Mouse (Mus musculus) C2C12 (cell line): ENCODE data around the gene Opn1sw. TPM values are rescaled to one million over a fixed set of nuclear protein-coding genes. Genes with fewer than 3 reads are reported as not detected.

Experiments
- H3K27me3 ChIP-seq: one replicate; pipeline ENCODE4 v1.6.1; 2011; ENCODE audit not compliant: control insufficient read depth, insufficient read depth, insufficient read length
- H3K36me3 ChIP-seq: one replicate; pipeline ENCODE4 v1.6.1; 2011; ENCODE audit not compliant: control insufficient read depth, insufficient read depth
- H3K4me3 ChIP-seq: one replicate; pipeline ENCODE4 v1.5.1; 2011; ENCODE audit warnings: mild to moderate bottlenecking, control low read depth; ENCODE audit not compliant: poor library complexity, insufficient read depth, severe bottlenecking
- H3K79me2 ChIP-seq: one replicate; pipeline ENCODE4 v1.6.1; 2011; ENCODE audit not compliant: control insufficient read depth, insufficient read depth
- H3K79me3 ChIP-seq: one replicate; pipeline ENCODE4 v1.6.1; 2011; ENCODE audit warnings: low read depth, control low read depth
- H3ac ChIP-seq: one replicate; pipeline ENCODE3; 2011; ENCODE audit warnings: low read depth; ENCODE audit not compliant: control insufficient read depth, insufficient read length
- CEBPB ChIP-seq: IDR thresholded peaks from one replicate; pipeline ENCODE4 v1.6.1; 2011; ENCODE audit warnings: low read depth, mild to moderate bottlenecking, control low read depth, moderate library complexity
- CTCF ChIP-seq: IDR thresholded peaks from one replicate; pipeline ENCODE4 v1.5.1; 2011; ENCODE audit not compliant: control insufficient read depth, insufficient read depth, insufficient read length
- FOSL1 ChIP-seq: IDR thresholded peaks from one replicate; pipeline ENCODE4 v1.8.0; 2011; ENCODE audit warnings: mild to moderate bottlenecking, low read length; ENCODE audit not compliant: poor library complexity, insufficient read depth, severe bottlenecking
- MAX ChIP-seq: IDR thresholded peaks from one replicate; pipeline ENCODE4 v1.6.1; 2011; ENCODE audit warnings: mild to moderate bottlenecking, control low read depth
- MYOD1 ChIP-seq: IDR thresholded peaks from one replicate; pipeline ENCODE4 v1.6.1; 2011; ENCODE audit warnings: low read depth; ENCODE audit not compliant: control insufficient read depth, insufficient read length
- MYOG ChIP-seq: IDR thresholded peaks from one replicate; pipeline ENCODE4 v1.6.1; 2011; ENCODE audit not compliant: control insufficient read depth, insufficient read length; ENCODE audit errors: extremely low read depth
- USF1 ChIP-seq: IDR thresholded peaks from one replicate; pipeline ENCODE4 v1.6.1; 2011; ENCODE audit warnings: low read depth, mild to moderate bottlenecking, control low read depth, moderate library complexity
- long read RNA-seq, 2 experiments: library from polyadenylated mRNA; unstranded; transcript quantifications; one replicate each; pipeline ENCODE4 v2.0.0; 2019 to 2020
- polyA plus RNA-seq: library from polyadenylated mRNA; unstranded; fragments of >200 nt; fragmentation: generic; extraction: Trizol; gene quantifications from one replicate; pipeline ENCODE4 v1.2.1, GENCODE M21; 2012; ENCODE audit warnings: missing spikeins

Opn1sw gene
- polyA plus RNA-seq = 0.06 TPM
- long read RNA-seq, experiment 1 = 0 reads
- long read RNA-seq, experiment 2 = 0 reads

DNA sequence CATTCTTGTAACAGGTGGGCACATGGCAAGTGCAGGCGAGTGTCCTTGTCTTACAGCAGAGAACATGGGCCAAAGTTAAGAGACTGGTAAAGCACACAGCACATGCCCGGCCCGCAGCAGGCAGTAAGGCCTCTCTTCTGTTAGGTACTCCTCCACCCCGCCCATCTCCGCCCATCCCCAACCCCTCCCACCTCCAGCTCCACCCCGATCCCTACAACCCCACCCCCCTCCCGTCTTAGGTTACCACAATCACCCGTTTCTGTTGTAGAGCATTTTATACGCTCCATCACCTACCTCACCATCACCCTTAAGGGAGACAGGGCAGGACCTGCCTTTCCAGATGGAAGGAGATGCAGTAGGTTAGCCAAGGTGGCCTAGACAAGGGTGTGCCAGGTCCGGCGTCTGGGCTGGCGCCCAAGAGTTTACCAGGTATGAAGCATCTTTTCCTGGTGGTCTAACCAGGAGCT is at the start of gene Opn1sw:
Opn1sw (minus strand) TSS at position 417 of the 467 bp plus-strand sequence.
- peak within 1 kb of the TSS; percentile 39 for H3K4me3 ChIP-seq
- peak within 1 kb of the TSS; percentile 65 for H3ac ChIP-seq
- no peaks in the 10 kb centered on the region for H3K36me3 ChIP-seq
- H3K27me3 ChIP-seq = no peaks in the 10 kb centered on the region
- H3K79me2 ChIP-seq = no peaks in the 10 kb centered on the region
- TF ChIP-seq MYOD1 = no peak
- no peak for TF ChIP-seq MYOG
- no peak for TF ChIP-seq USF1
- no peak for TF ChIP-seq MAX
- TF ChIP-seq CEBPB = no peak
- TF ChIP-seq FOSL1 = no peak
- TF ChIP-seq CTCF = no peak
- no peaks in the 10 kb centered on the region for H3K79me3 ChIP-seq

DNA sequence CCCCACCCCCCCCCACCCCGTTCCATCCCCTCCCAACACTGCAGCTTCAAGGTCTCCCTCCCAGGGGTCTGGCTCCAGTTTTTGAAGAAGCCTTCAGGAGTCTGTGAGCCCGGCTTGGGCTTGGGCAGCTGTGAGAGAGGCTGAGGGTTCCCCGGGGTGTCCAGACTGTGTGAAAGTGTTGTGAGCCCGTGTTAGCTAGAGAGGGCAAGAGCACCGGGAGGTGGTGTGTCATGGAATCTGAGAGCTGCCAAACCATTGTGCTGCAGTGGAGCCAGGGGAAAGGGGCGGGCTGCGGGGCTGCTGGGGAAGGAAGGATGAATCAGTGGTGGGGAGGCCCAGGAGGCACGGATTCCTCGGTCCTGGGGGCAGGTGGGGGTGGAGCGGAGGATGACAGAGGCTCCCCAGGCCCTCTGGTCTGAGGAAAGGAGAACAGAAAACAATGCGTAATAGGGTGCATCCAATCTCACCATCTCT is 48.2 kb upstream of the Opn1sw start:
- TF ChIP-seq CTCF (no peak), MAX (no peak)

DNA sequence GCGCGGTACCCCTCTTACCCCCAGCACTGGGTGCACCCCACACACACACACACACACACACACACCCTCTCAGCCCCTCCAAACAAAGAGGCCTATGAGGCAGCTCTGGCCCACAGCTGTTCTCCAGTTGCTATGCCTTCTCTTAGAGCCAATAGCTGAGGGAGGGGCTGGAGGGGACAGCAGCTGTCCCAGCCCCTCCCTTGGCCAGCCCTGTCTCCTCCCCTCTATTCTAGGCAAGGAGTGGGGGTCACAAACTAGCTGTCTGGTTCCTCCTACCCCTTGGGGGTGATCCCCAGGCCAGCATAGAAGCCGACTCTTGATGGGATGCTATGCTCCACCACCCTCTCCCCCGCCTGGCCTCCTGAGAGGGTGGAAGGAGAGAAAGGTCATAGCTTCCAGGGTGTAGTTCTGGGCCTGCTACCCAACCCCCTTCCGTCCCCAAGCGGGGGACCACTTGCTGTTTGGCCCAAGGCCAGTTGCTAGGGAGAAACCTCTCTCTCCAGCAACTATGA is 47.7 kb upstream of the Opn1sw start:
- peaks cover 22% of the 10 kb centered on the region for H3K79me3 ChIP-seq
- H3K36me3 ChIP-seq = peaks cover 36% of the 10 kb centered on the region
- peak overlapping the region; percentile 64 for H3ac ChIP-seq
- H3K79me2 ChIP-seq = peaks cover 47% of the 10 kb centered on the region
- H3K27me3 ChIP-seq = no peaks in the 10 kb centered on the region
- TF ChIP-seq MYOG (no peak), FOSL1 (no peak), CTCF (no peak), MAX (peak; percentile 12), MYOD1 (peak; percentile 39)
- peak overlapping the region; percentile 64 for H3K4me3 ChIP-seq

More for the DNA sequence above, 48.2 kb upstream of the Opn1sw start:
- Histone ChIP-seq H3ac (no peak overlapping the region), H3K36me3 (peaks cover 36% of the 10 kb centered on the region), H3K4me3 (peak overlapping the region; percentile 64), H3K79me3 (peaks cover 22% of the 10 kb centered on the region), H3K79me2 (peaks cover 47% of the 10 kb centered on the region), H3K27me3 (no peaks in the 10 kb centered on the region)

DNA sequence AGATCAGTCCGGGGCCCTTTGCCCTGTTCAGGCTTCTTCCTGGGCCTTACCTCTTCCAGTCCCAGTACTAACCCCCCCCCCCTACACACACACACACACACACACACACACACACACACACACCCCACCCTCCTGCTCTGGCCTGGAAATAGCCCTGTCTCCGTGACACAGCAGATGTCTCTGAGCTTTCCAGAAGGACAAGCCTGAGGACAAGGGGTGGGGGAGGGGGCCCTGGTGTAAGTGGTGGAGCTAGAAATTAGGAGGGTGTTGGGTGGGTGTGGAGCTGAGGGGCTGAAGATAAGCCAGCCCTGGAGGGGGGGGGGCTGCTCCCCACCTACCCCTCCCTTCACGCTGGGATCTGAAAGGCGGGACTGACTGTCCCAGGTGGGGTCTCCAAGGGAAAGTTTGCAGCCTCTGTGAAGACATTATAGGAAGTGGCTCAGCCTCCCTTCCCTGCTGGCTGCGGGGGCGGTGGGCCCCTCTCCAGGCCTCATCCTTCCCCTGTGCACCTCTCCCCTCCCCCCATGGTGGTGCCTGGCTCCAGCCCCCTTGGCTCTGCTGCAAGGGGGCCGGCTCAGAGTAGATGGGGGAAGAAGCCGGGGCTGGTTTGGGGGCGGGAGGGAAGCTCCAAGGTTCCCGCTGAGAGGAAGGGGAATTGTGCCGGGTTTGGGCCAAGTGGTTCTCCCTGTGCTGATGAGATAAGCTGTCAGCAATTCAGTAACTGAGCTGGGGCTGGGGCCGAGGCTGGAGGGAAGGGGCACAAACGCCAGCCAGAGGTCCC is 46.8 kb upstream of the Opn1sw start:
- Histone ChIP-seq H3K27me3 (no peaks in the 10 kb centered on the region), H3K79me2 (peaks cover 47% of the 10 kb centered on the region), H3K79me3 (peaks cover 22% of the 10 kb centered on the region), H3K36me3 (peaks cover 30% of the 10 kb centered on the region), H3ac (peak overlapping the region; percentile 51), H3K4me3 (peak overlapping the region; percentile 64)
- TF ChIP-seq CEBPB (no peak), USF1 (no peak), MYOG (no peak), MYOD1 (no peak), MAX (no peak), FOSL1 (no peak)

DNA sequence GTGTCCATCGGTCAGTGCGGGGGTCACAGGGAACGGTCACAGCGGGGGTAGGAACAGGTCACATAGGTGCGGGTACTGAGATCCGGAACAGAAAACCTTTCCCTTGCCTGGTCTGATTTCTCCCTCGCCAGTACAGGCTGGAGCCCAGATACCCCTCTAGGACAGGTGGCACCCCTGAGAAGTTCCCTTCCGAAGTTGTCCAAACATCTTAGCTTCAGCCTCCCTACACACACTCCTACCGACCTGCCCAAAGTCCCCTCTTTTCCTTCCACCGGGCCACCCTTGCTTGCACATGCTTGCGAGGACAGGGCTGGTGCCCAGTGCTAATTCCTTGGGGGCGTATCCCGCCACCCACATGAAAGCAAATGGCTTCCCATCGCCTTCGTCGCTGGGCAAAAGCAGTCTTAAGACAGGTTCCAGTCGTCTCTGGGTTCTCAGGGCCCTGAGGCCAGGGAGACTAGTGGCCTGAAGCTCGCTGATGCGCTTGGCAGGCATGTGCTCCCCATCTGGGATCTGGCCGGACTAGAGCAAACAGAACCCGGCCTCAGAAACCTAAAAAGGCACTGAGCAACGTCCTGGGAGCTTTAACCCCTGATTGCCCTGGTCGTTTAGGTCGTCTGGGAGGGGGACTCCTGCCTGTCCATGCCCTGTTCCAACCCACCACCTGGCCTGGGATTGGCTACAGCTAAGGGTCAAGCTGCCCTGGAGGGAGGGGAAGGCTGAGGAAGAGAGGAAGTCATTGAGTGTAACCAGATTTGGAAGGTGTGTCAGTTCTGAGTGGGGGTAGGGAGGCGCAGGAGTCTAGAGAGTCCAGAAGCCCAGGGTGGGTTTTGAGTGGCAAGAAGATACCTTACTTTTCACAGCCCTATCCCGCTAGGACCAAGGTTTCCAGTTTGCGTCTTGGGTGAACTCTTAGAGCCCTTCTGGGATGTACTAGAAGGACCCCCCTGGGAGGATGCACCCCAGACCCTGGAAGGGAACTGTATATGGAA is 45.8 kb upstream of the Opn1sw start:
- peak overlapping the region; percentile 64 for H3K4me3 ChIP-seq
- H3K36me3 ChIP-seq = peaks cover 20% of the 10 kb centered on the region
- peak; percentile 44 for TF ChIP-seq MAX
- TF ChIP-seq CEBPB = no peak
- no peak for TF ChIP-seq FOSL1
- TF ChIP-seq USF1 = no peak
- peak overlapping the region; percentile 77 for H3ac ChIP-seq
- H3K79me2 ChIP-seq = peaks cover 47% of the 10 kb centered on the region
- H3K79me3 ChIP-seq = peaks cover 22% of the 10 kb centered on the region
- no peaks in the 10 kb centered on the region for H3K27me3 ChIP-seq
